Mouse (Mus musculus): ENCODE results near the gene Phgdh.

- TF ChIP-seq CTCF (IDR thresholded peaks at IDR 0.05; ENCODE audit: low read depth) (no peak), EP300 (IDR thresholded peaks at IDR 0.05; ENCODE audit: low read depth) (no peak)
These were observed 3.4 kb upstream of the Phgdh start for GRCm38 (mm10) chr3:98343235-98343634.
